Mouse (Mus musculus) kidney, postnatal 25 days (tissue): Measurements from ENCODE around the gene Camkk2.

Experiments
- DNase-seq, 2 experiments: peaks; one replicate each; pipeline ENCODE4 v3.0.0; 2021; ENCODE audit warnings: mixed read lengths in 2 of 2

The Camkk2 gene

GRCm38 (mm10) chr5:122780791-122781432 is 1.7 kb upstream of the Camkk2 start:
- no peak for DNase-seq

GRCm38 (mm10) chr5:122778231-122779226 is 680 bp downstream of the Camkk2 start:
- peak in 1 of 2 experiments; percentile 71 for DNase-seq

- DNase-seq = no peak
Measured at GRCm38 (mm10) chr5:122777322-122777721, 1.9 kb downstream of the Camkk2 start.

- DNase-seq = peak in 1 of 2 experiments; percentile 61
Measured at GRCm38 (mm10) chr5:122775646-122776286, 3.4 kb downstream of the Camkk2 start.

DNA sequence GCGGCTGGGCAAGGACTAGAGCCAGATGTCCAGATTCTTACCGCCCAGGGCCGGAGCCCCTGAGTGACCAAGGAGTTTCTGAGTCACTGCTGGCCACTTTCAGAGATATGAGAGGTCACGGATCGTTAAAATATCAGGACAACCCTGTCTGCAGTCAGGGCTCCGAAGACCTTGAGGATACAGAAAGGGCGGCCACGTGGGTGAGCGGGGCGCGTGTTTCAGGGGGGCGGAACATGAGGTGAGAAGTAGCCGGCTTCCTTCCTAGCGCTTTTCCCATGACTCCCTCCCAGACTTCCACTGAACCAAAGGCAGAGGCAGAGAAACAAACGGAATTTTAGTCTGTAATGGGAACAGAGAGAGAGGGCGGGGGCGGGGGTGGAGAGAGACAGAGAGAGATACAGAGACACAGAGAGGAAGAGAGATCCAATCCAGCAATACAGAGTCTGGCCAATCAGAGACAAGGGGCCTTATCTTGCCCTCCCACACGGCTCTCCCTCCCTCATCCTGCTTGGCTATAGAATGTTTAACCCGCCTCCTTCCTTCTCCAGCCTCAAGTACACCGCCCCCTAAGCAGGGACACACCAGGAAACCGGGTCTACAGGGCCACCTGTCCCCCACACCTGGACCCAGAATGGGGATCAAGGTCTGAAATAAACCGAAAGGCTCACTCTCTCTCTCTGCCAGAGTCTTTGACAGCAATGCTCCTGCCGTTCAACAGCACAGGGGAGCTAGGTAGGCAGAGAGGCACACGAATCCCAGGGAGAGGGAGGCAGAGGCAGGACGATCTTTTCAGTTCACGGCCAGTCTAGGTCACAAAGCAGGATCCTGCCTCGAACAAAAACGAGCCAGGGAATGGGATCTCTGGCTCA is 4.2 kb downstream of the Camkk2 start:
- peak in 1 of 2 experiments; percentile 56 for DNase-seq

- no peak for DNase-seq
Measured at GRCm38 (mm10) chr5:122773756-122774155, 5.5 kb downstream of the Camkk2 start.

DNA sequence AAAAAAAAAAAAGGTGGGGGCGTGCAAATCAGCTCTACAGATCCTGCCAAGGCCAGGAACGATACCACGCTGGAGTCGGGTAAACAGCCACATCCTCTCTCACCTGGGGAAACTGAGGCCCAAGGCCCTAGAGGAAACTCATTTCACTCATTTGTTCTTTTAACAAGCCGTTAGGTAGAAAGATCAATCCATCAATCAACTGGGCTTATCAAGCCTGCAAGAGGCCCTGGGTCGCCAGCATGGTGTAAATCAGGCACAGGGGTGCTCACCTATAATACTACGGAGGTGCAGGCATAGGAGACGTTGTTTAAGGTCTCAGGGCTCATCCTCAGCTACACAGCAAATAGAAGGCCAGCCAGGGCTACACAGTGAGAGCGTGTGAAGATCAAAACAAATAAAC is 7.8 kb downstream of the Camkk2 start:
- DNase-seq = no peak

DNA sequence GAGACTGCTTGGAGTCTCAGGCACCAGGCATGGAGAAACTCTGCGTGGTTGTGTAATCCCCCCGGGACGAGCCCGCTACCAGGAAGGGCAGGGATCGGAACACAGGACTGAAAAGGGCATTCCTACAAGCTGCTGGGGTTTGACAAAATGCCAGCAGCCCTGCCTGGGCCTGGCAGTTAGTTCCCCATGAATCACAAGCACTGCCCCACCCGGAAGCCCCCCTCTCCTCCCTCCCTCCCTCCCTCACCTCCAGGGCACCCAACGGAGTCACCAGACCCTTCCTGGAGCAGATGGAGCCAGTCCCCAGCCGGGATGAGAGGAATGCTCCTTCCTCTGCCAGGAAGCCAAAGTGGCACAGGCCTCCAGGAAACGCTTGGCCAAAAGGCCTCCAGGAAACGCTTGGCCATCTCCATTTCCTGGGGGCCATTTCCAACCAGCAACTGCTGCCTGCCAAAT is 8.4 kb downstream of the Camkk2 start:
- DNase-seq = peak; percentile 83 to 93

- peak in 1 of 2 experiments; percentile 64 for DNase-seq
Measured at GRCm38 (mm10) chr5:122770304-122770703, 8.9 kb downstream of the Camkk2 start.

- DNase-seq = peak in 1 of 2 experiments; percentile 44
Measured at GRCm38 (mm10) chr5:122769101-122769568, 10.1 kb downstream of the Camkk2 start.

GRCm38 (mm10) chr5:122767283-122767682 is 11.9 kb downstream of the Camkk2 start:
- no peak for DNase-seq

GRCm38 (mm10) chr5:122764032-122764464 is 15.2 kb downstream of the Camkk2 start:
- DNase-seq = peak; percentile 50 to 55

DNA sequence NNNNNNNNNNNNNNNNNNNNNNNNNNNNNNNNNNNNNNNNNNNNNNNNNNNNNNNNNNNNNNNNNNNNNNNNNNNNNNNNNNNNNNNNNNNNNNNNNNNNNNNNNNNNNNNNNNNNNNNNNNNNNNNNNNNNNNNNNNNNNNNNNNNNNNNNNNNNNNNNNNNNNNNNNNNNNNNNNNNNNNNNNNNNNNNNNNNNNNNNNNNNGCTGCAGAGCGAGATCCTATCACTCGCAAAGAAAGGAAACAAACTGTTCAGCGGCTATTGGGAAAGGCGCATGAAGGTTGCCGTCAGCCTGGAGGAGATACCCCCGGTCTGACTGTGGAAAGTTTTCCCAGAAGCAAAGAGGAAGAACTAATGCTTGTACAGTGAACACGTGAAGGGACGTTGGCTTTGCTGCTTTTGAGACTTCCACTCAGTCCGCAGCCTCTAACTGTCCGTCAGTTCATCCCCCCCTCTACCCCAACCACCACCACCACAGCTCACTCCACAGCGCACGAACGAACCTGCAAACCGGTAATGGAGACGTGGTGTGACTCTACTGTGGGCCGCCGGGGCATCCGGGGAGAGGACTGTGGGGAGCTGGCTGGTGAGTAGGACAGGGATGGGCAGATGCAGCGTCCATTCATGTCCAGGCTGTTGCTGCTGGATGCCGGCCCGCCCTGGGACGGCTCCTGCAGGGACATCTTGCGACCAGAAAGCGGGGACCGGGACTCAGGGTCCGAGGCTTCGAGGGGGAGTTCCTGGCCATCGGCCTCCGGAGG is 15.8 kb downstream of the Camkk2 start:
- peak in 1 of 2 experiments; percentile 43 for DNase-seq

GRCm38 (mm10) chr5:122756680-122757079 is 22.5 kb downstream of the Camkk2 start:
- peak; percentile 79 to 87 for DNase-seq

DNA sequence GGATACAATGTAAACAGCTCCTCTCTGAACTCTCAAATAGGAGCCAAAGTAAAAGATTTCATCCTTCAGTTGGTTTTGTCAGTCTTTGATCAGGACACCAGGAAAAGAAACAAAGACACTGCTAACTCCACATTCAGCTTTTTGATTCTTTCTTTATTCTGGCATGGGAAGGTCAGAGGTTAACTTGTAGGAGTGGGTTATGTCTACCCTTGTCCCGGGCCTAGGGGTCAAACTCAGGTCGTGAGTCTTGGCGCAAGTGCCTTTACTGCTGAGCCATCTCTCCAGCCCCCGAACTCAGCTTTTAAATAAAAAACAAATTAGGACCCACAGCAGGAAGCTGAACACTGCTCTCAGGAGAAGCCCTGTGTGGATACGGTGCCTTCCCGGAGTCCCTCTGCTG is 23.1 kb downstream of the Camkk2 start:
- DNase-seq = no peak

DNA sequence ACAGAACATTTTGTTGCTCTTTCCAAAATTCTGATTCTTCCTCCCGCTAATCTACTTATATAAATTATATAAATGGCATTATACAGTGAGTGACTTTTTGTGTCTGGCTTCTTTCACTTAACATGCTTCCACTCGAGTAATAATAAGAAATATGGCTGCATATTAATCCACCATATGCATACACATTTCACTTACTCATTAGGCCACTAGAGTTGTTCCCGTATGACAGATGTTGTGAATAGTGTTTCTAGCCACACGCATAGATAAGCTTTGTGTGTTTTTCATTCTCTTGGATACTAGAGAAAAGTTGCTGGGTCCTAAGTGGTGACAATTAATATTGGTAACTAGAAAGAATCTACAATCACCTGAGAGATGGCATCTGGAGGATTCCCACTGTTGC is 23.6 kb downstream of the Camkk2 start:
- DNase-seq = no peak

DNA sequence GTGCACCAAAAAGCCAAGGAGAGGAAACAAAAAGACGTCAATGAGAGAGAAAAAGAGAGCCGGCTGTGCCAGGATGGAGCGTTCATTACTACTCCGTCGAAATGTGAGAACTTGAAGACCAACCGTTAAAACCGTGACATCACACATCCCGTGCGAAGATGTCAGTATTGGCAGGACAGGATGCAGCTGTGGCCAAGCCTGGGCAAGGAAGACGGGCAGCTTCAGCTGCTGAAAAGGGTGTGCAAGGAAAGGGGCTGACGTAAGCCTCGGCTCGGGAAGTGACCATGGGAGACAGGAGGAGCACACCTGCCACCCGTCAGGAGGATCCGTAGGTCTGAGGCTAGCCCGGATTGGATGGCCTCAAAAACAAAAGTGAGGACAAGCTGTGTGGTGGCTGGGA is 24.7 kb downstream of the Camkk2 start:
- DNase-seq = no peak

DNA sequence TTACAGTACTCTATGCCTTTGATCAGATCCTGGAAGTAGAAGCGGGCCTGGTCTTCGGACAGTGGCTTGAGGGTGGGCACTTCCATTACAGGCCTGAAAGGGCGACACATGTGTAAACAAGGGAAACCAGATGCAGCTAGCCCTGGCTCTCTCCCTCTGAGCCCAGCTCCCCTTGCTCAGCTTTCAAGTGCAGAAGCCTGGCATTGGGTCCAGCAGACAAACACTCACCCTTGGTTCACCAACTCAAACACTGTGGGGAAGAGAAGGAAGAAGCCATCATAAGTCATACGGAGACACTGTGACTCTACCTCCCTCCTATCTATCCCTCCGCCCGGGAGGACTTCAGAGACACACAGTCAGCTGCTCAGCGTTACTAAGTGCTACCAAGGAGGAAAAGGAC is 31.3 kb downstream of the Camkk2 start:
- no peak for DNase-seq

GRCm38 (mm10) chr5:122743880-122744422 is 35.3 kb downstream of the Camkk2 start:
- DNase-seq = no peak

- DNase-seq = no peak
Measured at GRCm38 (mm10) chr5:122736761-122737160, 42.4 kb downstream of the Camkk2 start.

- no peak for DNase-seq
Measured at GRCm38 (mm10) chr5:122735853-122736252, 43.4 kb downstream of the Camkk2 start.
